7 mouse cellular contexts compared by ENCODE assay signal in genomic region chr7:126701559-126702357, GRCm38 (mm10). TPM values are rescaled to one million over a fixed set of nuclear protein-coding genes. Genes with fewer than 3 reads are reported as not detected.
DNase-seq lines count a peak whose midpoint lies in the region; ATAC-seq and TF ChIP-seq lines count a peak whose summit lies in the region.

No protein-coding gene starts in this region.

- peaks cover 31% of the 10 kb centered on the region for H3K27me3 ChIP-seq in lung, embryonic 15.5 days
- 0 out of 2 replicates have a peak, but pooled peaks cover 6% of the 10 kb centered on the region for H3K27me3 ChIP-seq in forebrain, embryonic 13.5 days
- H3K27me3 ChIP-seq in limb, embryonic 14.5 days (ENCODE audit: control insufficient read depth, insufficient read depth, low read length) = no peaks in the 10 kb centered on the region
- no peaks in the 10 kb centered on the region for H3K27me3 ChIP-seq in stomach, postnatal 0 days (ENCODE audit: control insufficient read depth, insufficient read depth, low read length)

- H3K4me2 ChIP-seq in lung, embryonic 15.5 days = peak overlapping the region; percentile 38; the same call in 1 of the 2 replicates
- peak overlapping the region; percentile 42 for H3K4me2 ChIP-seq in forebrain, embryonic 13.5 days
- 0 out of 2 replicates have a peak overlapping the region, but pooled peaks have one; percentile 5 for H3K4me2 ChIP-seq in limb, embryonic 14.5 days (replicated peaks; ENCODE audit: low read depth, low read length, severe bottlenecking)
- no peak overlapping the region for H3K4me2 ChIP-seq in stomach, postnatal 0 days (replicated peaks; ENCODE audit: low read depth)

- H3K27ac ChIP-seq in lung, embryonic 15.5 days = no peak overlapping the region
- no peak overlapping the region for H3K27ac ChIP-seq in forebrain, embryonic 13.5 days
- H3K27ac ChIP-seq in limb, embryonic 14.5 days (replicated peaks; ENCODE audit: low read depth, low read length) = no peak overlapping the region
- H3K27ac ChIP-seq in stomach, postnatal 0 days (replicated peaks) = no peak overlapping the region

- no peak for ATAC-seq in lung, embryonic 15.5 days (ENCODE audit: borderline replicate concordance, extremely low read depth, low FRiP score, low TSS enrichment)
- peak; percentile 0; the same call in 1 of the 2 replicates for ATAC-seq in forebrain, embryonic 13.5 days
- no peak for ATAC-seq in limb, embryonic 14.5 days (ENCODE audit: low FRiP score, low read depth)
- ATAC-seq in stomach, postnatal 0 days (ENCODE audit: low FRiP score, low TSS enrichment) = no peak

- DNase-seq in lung, postnatal 10 days = no peak
- DNase-seq in limb, embryonic 14.5 days (ENCODE audit: low spot score) = no peak
- DNase-seq in stomach, postnatal 0 days (ENCODE audit: low spot score) = no peak
- DNase-seq in left cerebral cortex, postnatal 25 days (ENCODE audit: low spot score in 2 of 2) = no peak
- DNase-seq in T-cell, adult 2 months (ENCODE audit: low spot score) = no peak

- 0 out of 2 replicates have a peak, but pooled peaks cover 3% of the 10 kb centered on the region for H3K36me3 ChIP-seq in lung, embryonic 15.5 days
- peaks cover 25% of the 10 kb centered on the region for H3K36me3 ChIP-seq in forebrain, embryonic 13.5 days (ENCODE audit: poor library complexity, severe bottlenecking)
- peaks cover 3% of the 10 kb centered on the region; the same call in 1 of the 2 replicates for H3K36me3 ChIP-seq in limb, embryonic 14.5 days (ENCODE audit: control insufficient read depth, insufficient read depth, low read length)
- no peaks in the 10 kb centered on the region for H3K36me3 ChIP-seq in stomach, postnatal 0 days (ENCODE audit: control insufficient read depth, insufficient read depth, low read length)

- TF ChIP-seq EP300 in stomach, postnatal 0 days (optimal IDR thresholded peaks at IDR 0.05) = no peak

- peaks cover 28% of the 10 kb centered on the region for H3K4me1 ChIP-seq in lung, embryonic 15.5 days
- peaks cover 52% of the 10 kb centered on the region for H3K4me1 ChIP-seq in forebrain, embryonic 13.5 days
- peaks cover 12% of the 10 kb centered on the region for H3K4me1 ChIP-seq in limb, embryonic 14.5 days (ENCODE audit: control insufficient read depth, insufficient read depth, low read length)
- H3K4me1 ChIP-seq in stomach, postnatal 0 days (replicated peaks; ENCODE audit: control insufficient read depth, insufficient read depth) = no peaks in the 10 kb centered on the region; the same call in 1 of the 2 replicates

- 54% methylated on average over 24 of the region's 24 CpGs for WGBS in lung, embryonic 15.5 days
- WGBS in forebrain, embryonic 13.5 days = 57% methylated on average over 24 of the region's 24 CpGs
- WGBS in limb, embryonic 14.5 days = 55% methylated on average over 24 of the region's 24 CpGs
- WGBS in stomach, postnatal 0 days = 56% methylated on average over 24 of the region's 24 CpGs

- intact Hi-C loops in left cerebral cortex, postnatal 25 days (cut with DNase I) = loop anchor here (5.0 kb wide), 1 partner anchor 76 kb away; the partner anchor contains the start of gene Ypel3

- no peaks in the 10 kb centered on the region for H3K9me3 ChIP-seq in lung, embryonic 15.5 days
- H3K9me3 ChIP-seq in forebrain, embryonic 13.5 days (replicated peaks) = no peaks in the 10 kb centered on the region
- no peaks in the 10 kb centered on the region for H3K9me3 ChIP-seq in limb, embryonic 14.5 days (ENCODE audit: control insufficient read depth, low read length)
- H3K9me3 ChIP-seq in stomach, postnatal 0 days (ENCODE audit: control insufficient read depth, low read length) = no peaks in the 10 kb centered on the region

- no peak overlapping the region for H3K4me3 ChIP-seq in lung, embryonic 15.5 days
- no peak overlapping the region for H3K4me3 ChIP-seq in forebrain, embryonic 13.5 days
- H3K4me3 ChIP-seq in limb, embryonic 14.5 days (replicated peaks; ENCODE audit: low read length) = no peak overlapping the region
- no peak overlapping the region for H3K4me3 ChIP-seq in stomach, postnatal 0 days (ENCODE audit: low read depth, low read length)

- TF ChIP-seq POLR2A in limb, embryonic 14.5 days (IDR thresholded peaks at IDR 0.05; ENCODE audit: borderline replicate concordance, extremely low read depth, insufficient read depth, insufficient read length) = no peak

- H3K9ac ChIP-seq in lung, embryonic 15.5 days = no peak overlapping the region
- peak overlapping the region; percentile 35; the same call in 1 of the 2 replicates for H3K9ac ChIP-seq in forebrain, embryonic 13.5 days
- H3K9ac ChIP-seq in limb, embryonic 14.5 days (ENCODE audit: low read depth, low read length, severe bottlenecking) = no peak overlapping the region
- peak overlapping the region; percentile 8; the same call in 1 of the 2 replicates for H3K9ac ChIP-seq in stomach, postnatal 0 days (ENCODE audit: low read length)

- TF ChIP-seq CTCF in stomach, postnatal 0 days (IDR thresholded peaks at IDR 0.05; ENCODE audit: low read depth) = no peak

RNA-seq across cellular contexts. Expression of gene Coro1a, which starts 5.8 kb away (rescaled TPM):
- polyA plus RNA-seq in lung, embryonic 15.5 days (2015; fragmentation: Nextera tagmentation; extraction: Ambion mirVana) = 36.0 and 58.1 TPM in 2 replicates
- 72.7 and 77.1 TPM in 2 replicates for polyA plus RNA-seq in forebrain, embryonic 13.5 days (2015; fragmentation: Nextera tagmentation; extraction: Ambion mirVana)
- 33.4 and 45.7 TPM in 2 replicates for polyA plus RNA-seq in limb, embryonic 14.5 days (2012; rRNA removed)
- polyA plus RNA-seq in limb, embryonic 14.5 days (2014; fragmentation: Nextera tagmentation; extraction: Ambion mirVana) = 43.0 and 45.0 TPM in 2 replicates
- 15.7 and 16.9 TPM in 2 replicates for polyA plus RNA-seq in stomach, postnatal 0 days (2015; fragmentation: Nextera tagmentation; extraction: Ambion mirVana)
- 100 to 1,000 TPM; 163 to 167 TPM for total RNA-seq in left cerebral cortex, postnatal 25 days (2021)

RNA-seq across cellular contexts. Expression of gene Slx1b, which starts 6.2 kb away (rescaled TPM):
- 9.9 and 11.5 TPM in 2 replicates for polyA plus RNA-seq in lung, embryonic 15.5 days (2015; fragmentation: Nextera tagmentation; extraction: Ambion mirVana)
- polyA plus RNA-seq in forebrain, embryonic 13.5 days (2015; fragmentation: Nextera tagmentation; extraction: Ambion mirVana) = 16.6 TPM in 2 replicates
- 33.2 and 44.0 TPM in 2 replicates for polyA plus RNA-seq in limb, embryonic 14.5 days (2012; rRNA removed)
- polyA plus RNA-seq in limb, embryonic 14.5 days (2014; fragmentation: Nextera tagmentation; extraction: Ambion mirVana) = 8.6 and 9.9 TPM in 2 replicates
- 6.1 and 6.2 TPM in 2 replicates for polyA plus RNA-seq in stomach, postnatal 0 days (2015; fragmentation: Nextera tagmentation; extraction: Ambion mirVana)
- 10 to 100 TPM; 14.4 to 17.0 TPM for total RNA-seq in left cerebral cortex, postnatal 25 days (2021)

RNA-seq across cellular contexts. Expression of gene Bola2, which starts 6.6 kb away (rescaled TPM):
- polyA plus RNA-seq in lung, embryonic 15.5 days (2015; fragmentation: Nextera tagmentation; extraction: Ambion mirVana) = 105 and 119 TPM in 2 replicates
- 183 and 187 TPM in 2 replicates for polyA plus RNA-seq in forebrain, embryonic 13.5 days (2015; fragmentation: Nextera tagmentation; extraction: Ambion mirVana)
- polyA plus RNA-seq in limb, embryonic 14.5 days (2012; rRNA removed) = 37.3 and 50.4 TPM in 2 replicates
- 121 and 122 TPM in 2 replicates for polyA plus RNA-seq in limb, embryonic 14.5 days (2014; fragmentation: Nextera tagmentation; extraction: Ambion mirVana)
- polyA plus RNA-seq in stomach, postnatal 0 days (2015; fragmentation: Nextera tagmentation; extraction: Ambion mirVana) = 92.3 and 93.4 TPM in 2 replicates
- 100 to 1,000 TPM in 1 of 2 experiments, 10 to 100 TPM in 1; 92.0 to 102 TPM for total RNA-seq in left cerebral cortex, postnatal 25 days (2021)

RNA-seq across cellular contexts. Expression of gene Sult1a1, which starts 25.5 kb away (rescaled TPM):
- 5.9 and 6.8 TPM in 2 replicates for polyA plus RNA-seq in lung, embryonic 15.5 days (2015; fragmentation: Nextera tagmentation; extraction: Ambion mirVana)
- polyA plus RNA-seq in forebrain, embryonic 13.5 days (2015; fragmentation: Nextera tagmentation; extraction: Ambion mirVana) = 0.46 and 0.68 TPM in 2 replicates
- 6.9 and 7.0 TPM in 2 replicates for polyA plus RNA-seq in limb, embryonic 14.5 days (2012; rRNA removed)
- polyA plus RNA-seq in limb, embryonic 14.5 days (2014; fragmentation: Nextera tagmentation; extraction: Ambion mirVana) = 10.3 TPM in 2 replicates
- 10.9 and 12.4 TPM in 2 replicates for polyA plus RNA-seq in stomach, postnatal 0 days (2015; fragmentation: Nextera tagmentation; extraction: Ambion mirVana)
- 10 to 100 TPM; 11.7 to 19.3 TPM for total RNA-seq in left cerebral cortex, postnatal 25 days (2021)

RNA-seq across cellular contexts. Expression of gene Sgf29, which starts 52.6 kb away (rescaled TPM):
- 47.3 and 54.9 TPM in 2 replicates for polyA plus RNA-seq in lung, embryonic 15.5 days (2015; fragmentation: Nextera tagmentation; extraction: Ambion mirVana)
- 57.3 and 64.6 TPM in 2 replicates for polyA plus RNA-seq in forebrain, embryonic 13.5 days (2015; fragmentation: Nextera tagmentation; extraction: Ambion mirVana)
- polyA plus RNA-seq in limb, embryonic 14.5 days (2012; rRNA removed) = 49.8 and 61.6 TPM in 2 replicates
- 56.0 and 64.2 TPM in 2 replicates for polyA plus RNA-seq in limb, embryonic 14.5 days (2014; fragmentation: Nextera tagmentation; extraction: Ambion mirVana)
- polyA plus RNA-seq in stomach, postnatal 0 days (2015; fragmentation: Nextera tagmentation; extraction: Ambion mirVana) = 28.6 and 28.9 TPM in 2 replicates
- total RNA-seq in left cerebral cortex, postnatal 25 days (2021) = 10 to 100 TPM; 31.1 to 35.4 TPM

Comparison
In these comparisons a context has a peak if more than half of its experiments do, and no peak if none do; other contexts are left out.
1. H3K9ac ChIP-seq: peak in forebrain, embryonic 13.5 days (single experiment) and stomach, postnatal 0 days (single experiment); none in lung, embryonic 15.5 days (single experiment) and limb, embryonic 14.5 days (single experiment).